Mouse (Mus musculus) midbrain, embryonic 11.5 days (tissue): ENCODE measurements at regions not wholly inside any gene's neighbourhood (a gene's known extent, or its start where the extent isn't known, plus 50 kb on each side); places are given as distances from the start of the nearest gene placed in this dataset.

Experiments
- ATAC-seq: fragments of 200-750 bp; cut with Nextera tagmentation; 2 replicates; pipeline ENCODE4 v1.8.0; 2017; ENCODE audit warnings: moderate TSS enrichment, moderate library complexity; ENCODE audit not compliant: low FRiP score
- DNase-seq: peaks from one replicate; pipeline ENCODE4 v3.0.0; 2015; ENCODE audit warnings: low spot score; ENCODE audit errors: missing footprints
- H3K27ac ChIP-seq: fragments of 300-500 bp; sonication (generic); 2 replicates; pipeline ENCODE4 v1.5.1; 2014; ENCODE audit warnings: low read depth, low read length
- H3K27me3 ChIP-seq: fragments of 300-500 bp; sonication (generic); 2 replicates; pipeline ENCODE4 v1.6.1; 2014; ENCODE audit warnings: mild to moderate bottlenecking, low read length, moderate library complexity, mixed read lengths; ENCODE audit not compliant: control insufficient read depth, insufficient read depth
- H3K36me3 ChIP-seq: fragments of 300-500 bp; sonication (generic); 2 replicates; pipeline ENCODE4 v1.6.1; 2014; ENCODE audit warnings: mild to moderate bottlenecking, low read length, moderate library complexity, mixed read lengths; ENCODE audit not compliant: control insufficient read depth, insufficient read depth
- H3K4me1 ChIP-seq: fragments of 300-500 bp; sonication (generic); 2 replicates; pipeline ENCODE4 v1.6.1; 2014; ENCODE audit warnings: low read length; ENCODE audit not compliant: control insufficient read depth, insufficient read depth
- H3K4me2 ChIP-seq: fragments of 300-500 bp; sonication (generic); 2 replicates; pipeline ENCODE4 v1.6.1; 2014; ENCODE audit warnings: mild to moderate bottlenecking, moderate library complexity
- H3K4me3 ChIP-seq: fragments of 300-500 bp; sonication (generic); 2 replicates; pipeline ENCODE4 v1.5.1; 2014; ENCODE audit warnings: low read depth, low read length
- H3K9ac ChIP-seq: fragments of 300-500 bp; sonication (generic); 2 replicates; pipeline ENCODE4 v1.6.1; 2014; ENCODE audit warnings: low read length
- H3K9me3 ChIP-seq: fragments of 300-500 bp; sonication (generic); 2 replicates; pipeline ENCODE4 v1.6.1; 2016; ENCODE audit warnings: low read length; ENCODE audit not compliant: control insufficient read depth
- WGBS: fragments of 180-500 bp; shearing (Covaris S2); extraction: QIAGEN DNeasy Blood & Tissue Kit; methylation state at CpG from one replicate; pipeline ENCODE4 v1.1.7; 2014; 5-methylcytosine and 5-hydroxymethylcytosine counted together

GRCm38 (mm10) chr6:7455881-7456280, 98.8 kb upstream of the Tac1 start:
- no peak overlapping the region for H3K4me2 ChIP-seq
- H3K9me3 ChIP-seq: no peaks in the 10 kb centered on the region
- H3K4me3 ChIP-seq: no peak overlapping the region
- H3K9ac ChIP-seq: no peak overlapping the region
- H3K36me3 ChIP-seq: no peaks in the 10 kb centered on the region
- DNase-seq (no peak), ATAC-seq (no peak)
- H3K4me1 ChIP-seq: no peaks in the 10 kb centered on the region
- H3K27ac ChIP-seq: no peak overlapping the region
- 87% methylated on average over 3 of the region's 3 CpGs for WGBS
- no peaks in the 10 kb centered on the region for H3K27me3 ChIP-seq

- WGBS: 90% methylated on average over 2 of the region's 2 CpGs
- Histone ChIP-seq H3K9ac (no peak overlapping the region), H3K27me3 (no peaks in the 10 kb centered on the region), H3K4me1 (no peaks in the 10 kb centered on the region), H3K4me2 (no peak overlapping the region), H3K27ac (no peak overlapping the region), H3K4me3 (no peak overlapping the region), H3K36me3 (no peaks in the 10 kb centered on the region), H3K9me3 (no peaks in the 10 kb centered on the region)
- ATAC-seq (no peak), DNase-seq (no peak)
Observed at GRCm38 (mm10) chr6:7463896-7464295, 90.8 kb upstream of the Tac1 start.

- no peak overlapping the region for H3K27ac ChIP-seq
- no peak for ATAC-seq
- H3K4me3 ChIP-seq: no peak overlapping the region
- no peaks in the 10 kb centered on the region for H3K4me1 ChIP-seq
- 82% methylated on average over 2 of the region's 2 CpGs for WGBS
- H3K36me3 ChIP-seq: no peaks in the 10 kb centered on the region
- H3K9ac ChIP-seq: no peak overlapping the region
- H3K9me3 ChIP-seq: no peaks in the 10 kb centered on the region
- DNase-seq: no peak
- H3K27me3 ChIP-seq: no peaks in the 10 kb centered on the region
- no peak overlapping the region for H3K4me2 ChIP-seq
Observed at GRCm38 (mm10) chr6:7464346-7464745, 90.3 kb upstream of the Tac1 start.

GRCm38 (mm10) chr6:7472366-7473026, 82.2 kb upstream of the Tac1 start:
- no peak overlapping the region for H3K27ac ChIP-seq
- H3K27me3 ChIP-seq: no peaks in the 10 kb centered on the region
- no peak overlapping the region for H3K4me2 ChIP-seq
- DNase-seq (no peak), ATAC-seq (no peak)
- WGBS: 77% methylated on average over 7 of the region's 7 CpGs
- H3K4me1 ChIP-seq: no peaks in the 10 kb centered on the region
- H3K4me3 ChIP-seq: no peak overlapping the region
- no peaks in the 10 kb centered on the region for H3K9me3 ChIP-seq
- no peaks in the 10 kb centered on the region for H3K36me3 ChIP-seq
- no peak overlapping the region for H3K9ac ChIP-seq

- DNase-seq: no peak
Observed at GRCm38 (mm10) chr6:7473730-7474129, 80.9 kb upstream of the Tac1 start.

GRCm38 (mm10) chr6:7476907-7477306, 77.8 kb upstream of the Tac1 start:
- H3K4me2 ChIP-seq: no peak overlapping the region
- ATAC-seq (no peak), DNase-seq (no peak)
- no peak overlapping the region for H3K9ac ChIP-seq
- H3K9me3 ChIP-seq: no peaks in the 10 kb centered on the region
- H3K4me3 ChIP-seq: no peak overlapping the region
- H3K27me3 ChIP-seq: no peaks in the 10 kb centered on the region
- H3K27ac ChIP-seq: no peak overlapping the region
- H3K36me3 ChIP-seq: no peaks in the 10 kb centered on the region
- H3K4me1 ChIP-seq: no peaks in the 10 kb centered on the region
- WGBS: 96% methylated on average over 1 of the region's 1 CpGs

More at GRCm38 (mm10) chr6:7473730-7474129, 80.9 kb upstream of the Tac1 start:
- no peak overlapping the region for H3K9ac ChIP-seq
- H3K36me3 ChIP-seq: no peaks in the 10 kb centered on the region
- H3K4me3 ChIP-seq: no peak overlapping the region
- no peaks in the 10 kb centered on the region for H3K4me1 ChIP-seq
- H3K27me3 ChIP-seq: no peaks in the 10 kb centered on the region
- no peaks in the 10 kb centered on the region for H3K9me3 ChIP-seq
- no peak overlapping the region for H3K27ac ChIP-seq
- no peak overlapping the region for H3K4me2 ChIP-seq
- no peak for ATAC-seq
- WGBS: 79% methylated on average over 3 of the region's 3 CpGs

GRCm38 (mm10) chr6:7494299-7494698, 60.4 kb upstream of the Tac1 start:
- ATAC-seq (no peak), DNase-seq (no peak)
- 75% methylated on average over 2 of the region's 2 CpGs for WGBS
- no peaks in the 10 kb centered on the region for H3K27me3 ChIP-seq
- H3K9me3 ChIP-seq: no peaks in the 10 kb centered on the region
- H3K4me2 ChIP-seq: no peak overlapping the region
- H3K36me3 ChIP-seq: no peaks in the 10 kb centered on the region
- no peaks in the 10 kb centered on the region for H3K4me1 ChIP-seq
- H3K27ac ChIP-seq: no peak overlapping the region
- no peak overlapping the region for H3K9ac ChIP-seq
- no peak overlapping the region for H3K4me3 ChIP-seq

GRCm38 (mm10) chr6:7496766-7497165, 57.9 kb upstream of the Tac1 start:
- Histone ChIP-seq H3K4me1 (no peaks in the 10 kb centered on the region), H3K27me3 (no peaks in the 10 kb centered on the region), H3K9ac (no peak overlapping the region), H3K4me2 (no peak overlapping the region), H3K36me3 (no peaks in the 10 kb centered on the region), H3K27ac (no peak overlapping the region), H3K4me3 (no peak overlapping the region), H3K9me3 (no peaks in the 10 kb centered on the region)
- ATAC-seq (no peak), DNase-seq (no peak)
- WGBS: 48% methylated on average over 3 of the region's 3 CpGs
